Mouse (Mus musculus) intestine, embryonic 14.5 days (tissue): ENCODE data around the gene Fam3a. TPM values are rescaled to one million over a fixed set of nuclear protein-coding genes. Genes with fewer than 3 reads are reported as not detected.
A peak's percentile ranks its signal among the peaks of the same experiment; 100 is the strongest.

ENCODE experiments used
- ATAC-seq: fragments of 200-750 bp; cut with Nextera tagmentation; replicated peaks from 2 replicates; pipeline ENCODE4 v1.8.0; 2017; ENCODE audit warnings: low read depth, moderate number of reproducible peaks, moderate TSS enrichment, moderate library complexity; ENCODE audit not compliant: low FRiP score, low TSS enrichment
- DNase-seq: peaks from one replicate; pipeline ENCODE4 v3.0.0-alpha.2; 2018; ENCODE audit warnings: low spot score
- H3K27ac ChIP-seq: fragments of 300-500 bp; sonication (generic); 2 replicates; pipeline ENCODE4 v1.5.1; 2014; ENCODE audit warnings: low read depth, mild to moderate bottlenecking, control low read depth
- H3K27me3 ChIP-seq: fragments of 300-500 bp; sonication (generic); replicated peaks from 2 replicates; pipeline ENCODE4 v1.6.1; 2014; ENCODE audit warnings: low read length, control low read depth; ENCODE audit not compliant: control insufficient read depth, insufficient read depth
- H3K36me3 ChIP-seq: fragments of 300-500 bp; sonication (generic); 2 replicates; pipeline ENCODE4 v1.6.1; 2014; ENCODE audit warnings: low read length, control low read depth; ENCODE audit not compliant: control insufficient read depth, insufficient read depth
- H3K4me1 ChIP-seq: fragments of 300-500 bp; sonication (generic); replicated peaks from 2 replicates; pipeline ENCODE4 v1.6.1; 2014; ENCODE audit warnings: low read length, control low read depth, mixed read lengths; ENCODE audit not compliant: control insufficient read depth, insufficient read depth
- H3K4me2 ChIP-seq: fragments of 300-500 bp; sonication (generic); 2 replicates; pipeline ENCODE4 v1.6.1; 2014; ENCODE audit warnings: low read length
- H3K4me3 ChIP-seq: fragments of 300-500 bp; sonication (generic); 2 replicates; pipeline ENCODE4 v1.5.1; 2014; ENCODE audit warnings: low read depth, low read length, control low read depth, mixed read lengths
- H3K9ac ChIP-seq: fragments of 300-500 bp; sonication (generic); 2 replicates; pipeline ENCODE4 v1.6.1; 2014; ENCODE audit warnings: mild to moderate bottlenecking, low read length
- H3K9me3 ChIP-seq: fragments of 300-500 bp; sonication (generic); 2 replicates; pipeline ENCODE4 v1.6.1; 2016; ENCODE audit warnings: low read length, control low read depth; ENCODE audit not compliant: control insufficient read depth
- WGBS: fragments of 180-500 bp; shearing (Covaris S2); extraction: QIAGEN DNeasy Blood & Tissue Kit; methylation state at CpG from one replicate; pipeline ENCODE4 v1.1.7; 2014; 5-methylcytosine and 5-hydroxymethylcytosine counted together
- polyA plus RNA-seq: library from polyadenylated mRNA; unstranded; fragments of >200 nt; fragmentation: Nextera tagmentation; extraction: Ambion mirVana; gene quantifications from 2 replicates; pipeline ENCODE4 v1.2.1, GENCODE M21; 2014

Gene Fam3a
- polyA plus RNA-seq: 35.6 and 36.7 TPM in 2 replicates

DNA sequence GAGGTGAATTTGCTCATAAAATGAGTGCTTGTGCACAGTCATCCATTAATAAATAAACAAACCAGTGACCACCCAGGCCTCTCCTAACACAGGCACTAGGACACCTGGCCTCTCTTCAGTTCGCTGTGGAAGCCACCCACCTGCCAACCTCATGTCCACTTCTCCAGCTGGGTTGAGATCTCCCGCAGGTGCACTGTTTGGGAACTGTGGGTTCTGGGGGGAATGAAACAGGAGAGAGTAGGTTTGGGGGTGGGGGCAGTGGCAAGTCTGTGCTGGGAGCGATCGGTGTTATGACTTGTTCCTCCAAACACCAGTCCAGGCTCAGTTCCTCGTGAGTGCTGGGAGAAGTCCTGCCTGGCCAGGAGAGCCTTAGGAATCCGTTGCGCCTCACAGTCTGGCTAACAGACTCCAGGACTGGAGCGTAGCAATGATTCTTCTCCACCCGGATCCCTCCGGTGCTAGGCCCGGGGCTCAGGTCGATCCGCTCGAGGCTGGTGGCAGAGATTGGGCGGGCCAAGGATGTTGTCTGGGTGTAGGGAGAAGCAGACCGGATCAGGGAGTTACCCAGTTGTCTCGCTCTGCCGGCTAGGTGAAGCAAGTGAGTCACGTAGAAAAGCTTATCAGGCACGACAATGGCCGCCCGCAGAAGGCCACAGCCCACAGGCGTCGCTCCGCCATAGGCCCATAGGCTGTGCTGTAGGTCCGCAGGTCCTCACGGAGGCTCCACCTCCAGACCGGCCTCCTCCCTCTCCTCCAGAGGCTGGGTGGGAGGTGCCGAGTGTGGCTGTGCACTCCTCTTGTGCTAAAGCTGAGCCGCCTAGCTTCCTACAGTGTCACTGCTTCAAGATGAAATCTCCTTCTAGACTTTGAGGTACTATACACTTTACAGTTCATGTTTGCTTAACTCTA, at the start of gene Fam3a, which contains the start of gene Ikbkg:
TSS of gene Fam3a (minus strand) at position 738 of the 909 bp plus-strand sequence.
TSS of gene Ikbkg (plus strand) at position 756 of the 909 bp plus-strand sequence.
- 19% methylated on average over 30 of the region's 30 CpGs for WGBS
- Histone ChIP-seq H3K9me3 (no peaks in the 10 kb centered on the region), H3K4me3 (peak within 1 kb of the TSS; percentile 48), H3K4me2 (peak within 1 kb of the TSS; percentile 61), H3K9ac (peak within 1 kb of the TSS; percentile 74), H3K27ac (peak within 1 kb of the TSS; percentile 83), H3K36me3 (peaks cover 4% of the 10 kb centered on the region; the same call in 1 of the 2 replicates), H3K27me3 (no peaks in the 10 kb centered on the region), H3K4me1 (no peaks in the 10 kb centered on the region)
- ATAC-seq: peak; percentile 100
- peak; percentile 85 for DNase-seq

GRCm38 (mm10) chrX:74429290-74429821, 36.3 kb upstream of the Fam3a start:
- DNase-seq (peak; percentile 81), ATAC-seq (peak; percentile 67)
- Histone ChIP-seq H3K4me2 (peak overlapping the region; percentile 55), H3K27ac (peak overlapping the region; percentile 86), H3K9ac (peak overlapping the region; percentile 66), H3K36me3 (no peaks in the 10 kb centered on the region), H3K9me3 (no peaks in the 10 kb centered on the region), H3K4me1 (no peaks in the 10 kb centered on the region), H3K27me3 (no peaks in the 10 kb centered on the region), H3K4me3 (peak overlapping the region; percentile 50)
- 13% methylated on average over 22 of the region's 22 CpGs for WGBS

DNA sequence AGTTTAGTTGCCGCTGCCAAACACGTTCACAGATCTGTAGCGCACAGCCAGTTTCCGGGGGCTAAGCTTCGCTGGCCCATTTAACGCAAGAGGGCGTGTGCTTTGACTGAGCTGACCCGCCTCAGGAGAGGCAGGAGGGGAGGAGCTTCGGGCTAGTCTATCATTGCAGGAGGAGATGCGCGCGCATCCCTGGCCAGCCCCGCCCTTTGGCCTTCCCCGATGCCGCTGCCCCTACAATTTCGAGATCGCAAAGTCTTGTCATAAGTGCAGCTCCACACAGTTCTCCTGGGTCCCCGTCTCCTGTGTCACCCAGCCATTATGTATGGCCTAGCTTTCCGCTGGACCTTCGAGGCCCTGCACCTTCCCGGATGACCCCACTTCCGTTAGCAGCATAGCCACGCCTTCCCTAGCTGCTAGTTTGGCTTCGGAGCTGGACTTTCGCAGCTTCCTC, 35.8 kb upstream of the Fam3a start, which contains the start of gene G6pdx:
TSS of gene G6pdx (minus strand) at position 369 of the 451 bp plus-strand sequence.
- Histone ChIP-seq H3K4me3 (peak within 1 kb of the TSS; percentile 50), H3K4me1 (no peaks in the 10 kb centered on the region), H3K36me3 (no peaks in the 10 kb centered on the region), H3K4me2 (peak within 1 kb of the TSS; percentile 55), H3K9me3 (no peaks in the 10 kb centered on the region), H3K27ac (peak within 1 kb of the TSS; percentile 86), H3K27me3 (no peaks in the 10 kb centered on the region), H3K9ac (peak within 1 kb of the TSS; percentile 66)
- ATAC-seq: peak; percentile 80
- 14% methylated on average over 25 of the region's 25 CpGs for WGBS
- peak; percentile 90 for DNase-seq

DNA sequence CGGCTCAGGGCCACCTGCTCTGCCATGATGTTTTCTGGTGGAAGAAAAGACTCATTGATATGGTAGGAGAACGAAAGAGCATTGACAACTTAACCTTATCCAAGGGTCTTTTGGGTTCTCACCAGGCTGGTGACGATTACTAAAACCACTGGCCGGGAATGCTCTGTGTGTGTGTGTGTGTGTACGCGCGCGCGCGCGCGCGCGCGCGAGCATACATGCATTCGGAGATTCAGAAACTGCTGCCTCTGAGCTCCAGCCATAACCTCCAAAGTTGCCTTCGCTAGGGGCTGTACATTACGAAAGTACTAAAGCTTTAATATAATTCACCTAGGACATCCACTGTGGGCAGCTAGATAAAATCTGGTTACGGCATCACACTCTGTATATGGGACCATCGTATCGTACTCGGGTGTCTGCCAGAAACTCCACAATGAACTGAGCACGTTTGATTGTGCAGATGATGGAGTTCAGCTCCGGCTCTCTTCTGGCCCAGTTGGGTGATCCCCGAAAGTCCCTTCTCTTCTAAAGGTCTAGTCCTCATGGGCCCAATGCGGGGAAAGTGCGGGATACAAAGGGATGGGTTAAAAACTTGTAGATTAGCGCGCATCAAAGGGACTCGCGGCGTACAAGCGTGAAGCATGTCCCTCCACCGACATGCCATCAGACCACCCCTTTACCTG, 35.2 kb upstream of the Fam3a start:
- H3K27me3 ChIP-seq: no peaks in the 10 kb centered on the region
- no peaks in the 10 kb centered on the region for H3K4me1 ChIP-seq
- 28% methylated on average over 35 of the region's 35 CpGs for WGBS
- H3K4me3 ChIP-seq: peak overlapping the region; percentile 50
- no peak overlapping the region for H3K27ac ChIP-seq
- no peaks in the 10 kb centered on the region for H3K9me3 ChIP-seq
- H3K4me2 ChIP-seq: peak overlapping the region; percentile 55
- H3K36me3 ChIP-seq: no peaks in the 10 kb centered on the region
- ATAC-seq: peak; percentile 31
- peak overlapping the region; percentile 66 for H3K9ac ChIP-seq
- DNase-seq: no peak

DNA sequence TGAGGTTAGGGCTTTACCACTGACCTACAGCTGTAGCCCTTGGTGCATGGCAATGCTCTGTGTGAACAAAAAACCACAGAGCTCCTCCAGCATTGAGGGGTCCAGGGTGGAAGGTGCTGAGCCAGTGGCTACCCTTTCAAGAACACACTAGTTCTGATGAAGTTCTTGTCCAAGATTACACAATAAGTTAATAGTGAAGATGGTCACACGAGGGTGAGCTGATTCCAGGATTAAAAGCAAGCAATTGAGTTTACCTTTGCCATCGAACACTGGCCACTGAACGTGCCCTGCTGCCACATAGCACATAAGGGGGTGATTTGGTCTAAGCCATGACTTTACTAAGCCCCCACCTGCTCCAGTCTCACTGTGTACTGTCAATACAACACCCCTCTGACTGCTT, 34.0 kb upstream of the Fam3a start:
- ATAC-seq (no peak), DNase-seq (no peak)
- H3K9ac ChIP-seq: no peak overlapping the region
- H3K4me3 ChIP-seq: no peak overlapping the region
- no peaks in the 10 kb centered on the region for H3K27me3 ChIP-seq
- WGBS: 83% methylated on average over 3 of the region's 3 CpGs
- no peaks in the 10 kb centered on the region for H3K9me3 ChIP-seq
- H3K36me3 ChIP-seq: no peaks in the 10 kb centered on the region
- no peak overlapping the region for H3K4me2 ChIP-seq
- no peaks in the 10 kb centered on the region for H3K4me1 ChIP-seq
- no peak overlapping the region for H3K27ac ChIP-seq

- Histone ChIP-seq H3K27ac (no peak overlapping the region), H3K9me3 (no peaks in the 10 kb centered on the region), H3K4me1 (no peaks in the 10 kb centered on the region), H3K27me3 (no peaks in the 10 kb centered on the region), H3K4me3 (no peak overlapping the region), H3K36me3 (no peaks in the 10 kb centered on the region), H3K9ac (no peak overlapping the region), H3K4me2 (no peak overlapping the region)
- DNase-seq (no peak), ATAC-seq (no peak)
- WGBS: 85% methylated on average over 1 of the region's 1 CpGs
Observed at GRCm38 (mm10) chrX:74426256-74426655, 33.2 kb upstream of the Fam3a start.

DNA sequence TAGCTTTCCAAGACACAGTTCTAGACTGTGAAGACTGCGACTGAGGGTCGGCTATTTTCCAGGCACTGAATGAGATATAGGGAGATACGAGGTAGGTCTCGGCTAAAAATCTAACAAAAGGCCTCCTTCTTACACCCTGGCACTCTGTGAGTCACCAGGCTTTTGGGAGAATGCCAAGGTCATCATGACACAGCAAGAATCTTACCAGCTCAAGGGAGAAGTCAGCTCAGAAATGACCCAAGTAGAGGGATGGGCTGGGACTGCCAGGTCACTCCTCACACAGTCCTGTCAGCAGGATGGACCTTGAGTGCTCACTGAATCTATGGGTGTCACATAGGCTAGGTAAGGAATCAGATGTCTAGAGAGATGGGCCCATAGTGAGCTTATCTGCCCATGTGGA, 32.1 kb upstream of the Fam3a start:
- Histone ChIP-seq H3K27me3 (no peaks in the 10 kb centered on the region), H3K4me2 (no peak overlapping the region), H3K4me1 (no peaks in the 10 kb centered on the region), H3K36me3 (no peaks in the 10 kb centered on the region), H3K4me3 (no peak overlapping the region), H3K27ac (no peak overlapping the region), H3K9me3 (no peaks in the 10 kb centered on the region), H3K9ac (no peak overlapping the region)
- DNase-seq (no peak), ATAC-seq (no peak)
- WGBS: 91% methylated on average over 4 of the region's 4 CpGs

- Histone ChIP-seq H3K4me2 (no peak overlapping the region), H3K4me3 (no peak overlapping the region), H3K4me1 (no peaks in the 10 kb centered on the region), H3K27me3 (no peaks in the 10 kb centered on the region), H3K27ac (peak overlapping the region; percentile 62; the same call in 1 of the 2 replicates), H3K9me3 (no peaks in the 10 kb centered on the region), H3K36me3 (no peaks in the 10 kb centered on the region), H3K9ac (no peak overlapping the region)
- ATAC-seq (0 out of 2 replicates have a peak, but pooled peaks have one; percentile 22), DNase-seq (no peak)
Observed at GRCm38 (mm10) chrX:74424443-74424842, 31.4 kb upstream of the Fam3a start.
